Mouse (Mus musculus) right cerebral cortex, postnatal 14 days (tissue): ENCODE measurements around the gene 0610030E20Rik.

Source experiments
- DNase-seq: peaks from one replicate; pipeline ENCODE4 v3.0.0; 2022

Gene 0610030E20Rik

GRCm38 (mm10) chr6:72347166-72347941, at the start of gene 0610030E20Rik:
Gene 0610030E20Rik (plus strand): TSS chr6:72347317.
- DNase-seq = peak; percentile 68

GRCm38 (mm10) chr6:72297825-72298224, 49.3 kb upstream of the 0610030E20Rik start:
- no peak for DNase-seq

DNA sequence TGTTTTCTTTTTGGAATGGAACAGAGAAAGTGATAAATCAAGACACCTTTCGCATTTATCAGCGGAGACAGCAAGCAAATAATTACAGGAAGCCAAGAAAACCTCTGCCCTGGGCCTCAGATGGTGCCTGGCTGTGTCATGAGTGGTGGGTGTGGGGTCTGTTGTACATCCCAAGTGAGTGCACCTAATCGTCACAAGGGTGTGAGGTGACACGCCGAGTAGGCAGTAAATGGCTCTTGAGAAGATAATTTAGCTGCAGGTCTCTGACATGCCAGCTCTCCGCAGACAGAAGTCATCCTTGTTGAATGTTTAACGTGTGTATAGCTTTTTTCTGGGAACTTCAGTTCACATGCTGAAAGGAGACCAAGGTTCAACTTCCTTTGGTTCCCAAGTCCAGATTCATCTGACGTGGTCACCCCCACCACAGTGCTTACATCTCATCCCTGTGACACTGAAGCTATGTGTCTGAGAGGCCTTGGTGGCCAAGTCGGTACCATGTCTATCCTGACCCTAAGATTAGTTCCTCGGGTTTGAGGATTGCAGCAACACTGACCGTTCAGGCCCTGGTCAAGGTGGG, 44.7 kb upstream of the 0610030E20Rik start:
- no peak for DNase-seq

DNA sequence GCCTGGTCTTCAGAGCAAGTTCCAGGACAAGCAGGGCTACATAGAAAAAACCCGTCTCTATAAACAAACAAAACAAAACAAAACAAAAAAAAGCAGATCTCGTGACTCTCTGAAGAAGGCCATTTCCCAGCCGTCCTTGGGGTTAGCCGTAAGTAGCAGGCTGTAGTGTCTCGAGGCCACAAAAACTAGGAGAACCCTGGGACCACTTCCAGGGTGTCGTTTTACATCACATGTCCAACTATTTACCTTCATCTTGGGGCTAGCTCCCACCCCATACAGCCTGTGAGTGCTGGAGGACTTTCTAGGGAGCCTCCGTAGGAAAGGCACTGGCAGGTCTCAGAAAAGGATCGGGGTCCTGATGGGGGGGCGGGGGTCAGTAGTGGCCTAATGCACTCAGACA, 43.6 kb upstream of the 0610030E20Rik start:
- DNase-seq = no peak

- DNase-seq = no peak
Observed at GRCm38 (mm10) chr6:72312198-72312597, 34.9 kb upstream of the 0610030E20Rik start.

DNA sequence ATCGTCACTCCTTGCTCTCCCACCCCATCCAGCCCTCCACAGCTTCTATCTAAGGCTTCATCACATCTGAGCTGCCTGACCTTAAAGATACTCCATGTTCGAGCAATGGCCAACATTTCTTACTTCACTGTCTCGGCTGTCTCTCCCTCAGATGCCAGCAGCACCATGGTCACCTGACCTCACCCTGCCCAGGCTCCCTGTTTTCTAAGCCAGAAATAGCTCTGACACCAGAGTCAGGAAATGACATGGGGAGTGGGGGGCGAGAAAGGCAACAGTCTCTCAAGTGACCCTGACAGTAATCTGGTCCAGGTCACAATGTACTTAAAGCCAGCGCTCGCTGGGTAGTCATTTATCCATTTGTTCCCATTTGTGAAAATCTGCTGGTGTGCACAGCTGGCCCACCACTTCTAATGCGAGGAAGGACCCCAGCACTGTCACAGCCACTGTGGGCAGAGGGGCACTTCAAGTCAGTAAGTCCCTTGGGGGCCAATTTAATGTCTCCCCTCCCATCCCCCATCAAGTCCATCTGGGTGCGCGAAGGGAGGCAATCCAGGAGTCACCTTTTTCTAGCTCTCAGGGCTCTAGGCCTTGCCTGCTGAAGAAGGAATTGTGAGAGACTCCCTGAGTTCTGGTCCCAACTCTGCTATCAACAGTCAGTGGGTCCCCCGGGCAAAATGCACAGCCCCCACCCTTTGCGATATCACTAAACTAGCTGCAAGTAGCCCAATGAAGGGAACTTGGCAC, 33.8 kb upstream of the 0610030E20Rik start:
- no peak for DNase-seq

- no peak for DNase-seq
Observed at GRCm38 (mm10) chr6:72315384-72315783, 31.7 kb upstream of the 0610030E20Rik start.

GRCm38 (mm10) chr6:72316044-72316443, 31.1 kb upstream of the 0610030E20Rik start:
- DNase-seq = no peak

- no peak for DNase-seq
Observed at GRCm38 (mm10) chr6:72318440-72318839, 28.7 kb upstream of the 0610030E20Rik start.

DNA sequence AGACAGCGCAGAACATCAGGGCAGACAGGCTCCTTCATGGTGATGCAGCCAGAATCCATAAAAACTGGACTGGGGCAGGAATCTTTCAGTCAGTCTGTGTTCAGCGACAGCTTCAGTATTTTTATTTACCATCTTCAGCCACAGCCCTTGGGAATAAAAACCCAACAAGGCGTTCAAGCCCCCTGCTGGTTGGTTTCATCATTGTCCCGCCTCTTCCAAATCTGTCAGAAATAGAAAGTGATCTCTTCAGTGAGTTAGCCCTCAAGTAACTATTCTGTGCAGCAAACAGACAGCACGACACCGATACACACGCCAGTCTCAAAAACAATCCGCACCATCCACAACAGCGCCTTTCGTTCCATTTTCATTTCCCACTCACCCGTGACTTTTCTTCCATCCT, 28.1 kb upstream of the 0610030E20Rik start:
- peak; percentile 65 for DNase-seq

DNA sequence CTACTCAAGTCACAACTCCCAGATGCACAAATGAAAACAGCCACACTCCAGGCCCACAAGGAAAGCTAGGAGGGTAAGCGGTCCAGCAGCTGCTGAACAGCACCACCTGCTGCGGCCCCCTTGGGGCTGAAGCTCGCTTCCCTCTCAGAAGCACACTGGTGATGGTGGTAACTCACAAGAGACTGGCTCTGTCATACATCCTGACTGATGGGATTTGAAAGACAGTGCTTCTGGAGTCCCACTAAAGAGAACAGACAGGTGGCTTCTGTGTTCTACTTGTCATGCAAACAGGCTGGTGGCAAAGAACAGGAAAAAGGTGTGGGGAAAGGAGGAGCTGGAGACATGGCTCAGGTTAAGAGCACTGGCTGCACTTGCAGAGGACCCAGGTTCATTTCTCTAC, 24.2 kb upstream of the 0610030E20Rik start:
- no peak for DNase-seq

DNA sequence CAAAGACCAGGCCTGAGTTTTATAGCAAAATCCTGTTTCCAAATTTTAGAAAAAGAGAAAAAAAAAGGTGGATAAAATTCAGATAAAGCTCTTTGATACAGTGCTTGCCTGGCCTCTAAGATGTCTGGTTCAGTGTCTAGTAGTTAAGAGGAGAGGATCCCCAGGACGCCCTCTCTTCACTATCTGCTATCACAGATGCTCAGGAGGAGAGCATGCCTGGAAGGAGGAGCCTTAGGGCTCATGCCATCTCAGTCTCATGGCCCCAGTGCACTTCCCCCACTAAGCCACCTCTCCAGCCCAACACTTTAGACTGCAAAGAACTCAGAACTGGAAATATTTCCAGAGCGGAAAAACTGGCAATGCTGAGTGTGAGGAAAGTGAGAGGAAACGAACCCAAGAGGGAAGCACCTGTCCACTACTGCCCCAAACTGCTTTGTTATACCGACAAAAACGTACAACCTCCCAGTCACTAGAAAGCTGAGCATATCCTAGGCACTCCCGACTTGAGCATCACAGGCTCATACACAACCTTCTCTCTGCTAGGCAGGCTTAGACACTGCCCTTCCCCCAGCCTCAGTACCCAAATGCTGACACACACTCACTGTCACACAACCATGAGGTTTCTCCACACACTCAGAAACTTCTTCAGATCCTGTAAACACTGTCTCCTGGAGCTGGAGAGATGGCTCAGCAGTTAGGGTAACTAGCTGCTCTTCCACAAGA, 23.2 kb upstream of the 0610030E20Rik start:
- no peak for DNase-seq

GRCm38 (mm10) chr6:72326274-72326673, 20.8 kb upstream of the 0610030E20Rik start:
- DNase-seq = peak; percentile 21

- no peak for DNase-seq
Observed at GRCm38 (mm10) chr6:72329019-72329418, 18.1 kb upstream of the 0610030E20Rik start.

- no peak for DNase-seq
Observed at GRCm38 (mm10) chr6:72330133-72330532, 17.0 kb upstream of the 0610030E20Rik start.

GRCm38 (mm10) chr6:72333111-72333510, 14.0 kb upstream of the 0610030E20Rik start:
- no peak for DNase-seq

DNA sequence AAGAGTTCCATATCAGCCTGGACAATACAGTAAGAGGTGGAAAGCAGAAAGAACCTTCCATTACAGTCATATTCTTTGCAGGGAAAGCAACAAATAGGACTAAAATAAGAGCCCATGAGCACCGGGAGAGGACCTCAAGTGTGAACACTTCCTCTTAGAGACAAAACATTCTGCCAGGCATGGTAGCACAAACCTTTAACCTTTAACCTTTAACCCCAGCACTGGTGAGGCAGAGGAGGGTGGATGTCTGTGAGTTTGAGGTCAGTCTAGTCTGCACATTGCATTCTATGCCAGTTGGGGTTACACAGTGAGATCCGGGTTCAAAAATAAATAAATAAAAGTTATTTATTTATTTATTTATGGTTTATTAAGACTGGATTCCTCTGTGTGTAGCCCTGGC, 6.6 kb upstream of the 0610030E20Rik start:
- DNase-seq = no peak

- no peak for DNase-seq
Observed at GRCm38 (mm10) chr6:72344396-72345073, 2.6 kb upstream of the 0610030E20Rik start.

DNA sequence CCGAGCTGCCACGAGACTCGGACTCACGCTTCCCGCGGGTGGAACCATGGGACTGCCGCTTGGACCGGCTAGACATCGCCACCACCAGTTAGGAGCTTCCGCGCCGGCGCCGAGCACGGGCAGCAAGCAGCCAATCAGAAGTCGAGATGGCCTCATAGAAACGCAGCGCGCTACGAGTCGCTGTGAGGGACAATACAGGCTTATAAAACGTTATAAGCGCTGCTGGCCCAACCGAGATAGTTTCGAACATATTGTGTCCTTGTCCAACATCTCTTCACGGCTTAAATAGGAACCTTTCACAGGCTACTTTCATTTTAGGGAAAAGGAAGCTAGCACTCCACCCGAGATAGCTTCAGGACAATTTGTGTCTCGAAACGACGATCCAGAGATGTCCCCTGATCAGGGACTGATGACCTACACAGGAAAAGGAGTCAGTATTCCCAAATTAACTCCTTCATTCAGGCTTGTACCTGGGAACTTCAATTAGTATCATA, 2.0 kb upstream of the 0610030E20Rik start, which contains the start of gene Usp39:
Usp39 (minus strand) TSS at position 111 of the 494 bp plus-strand sequence.
- DNase-seq = peak; percentile 93

DNA sequence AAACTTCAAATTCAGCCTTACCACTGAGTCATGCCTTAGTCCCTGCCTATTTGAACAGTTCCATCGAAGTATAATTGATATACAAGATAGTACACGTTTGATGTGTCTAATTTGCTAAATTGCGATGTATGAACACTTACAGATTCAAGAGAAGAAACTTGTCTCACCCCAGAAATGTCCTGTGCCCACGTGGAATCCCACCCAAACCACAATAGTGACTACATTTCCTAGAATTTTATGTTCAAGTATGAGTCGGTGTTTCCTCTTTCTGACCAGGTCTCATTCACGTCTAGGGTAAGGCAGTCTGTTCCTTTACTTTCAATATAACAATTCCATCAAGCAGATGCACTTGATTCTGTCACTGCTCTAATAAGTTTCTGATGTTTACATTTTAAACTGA, 1.5 kb upstream of the 0610030E20Rik start:
- no peak for DNase-seq

GRCm38 (mm10) chr6:72346261-72346660, 856 bp upstream of the 0610030E20Rik start:
- no peak for DNase-seq

GRCm38 (mm10) chr6:72348411-72348810, 1.3 kb downstream of the 0610030E20Rik start:
- DNase-seq = no peak
